ENCODE assay signal across 22 mouse cellular contexts in the genomic region with DNA sequence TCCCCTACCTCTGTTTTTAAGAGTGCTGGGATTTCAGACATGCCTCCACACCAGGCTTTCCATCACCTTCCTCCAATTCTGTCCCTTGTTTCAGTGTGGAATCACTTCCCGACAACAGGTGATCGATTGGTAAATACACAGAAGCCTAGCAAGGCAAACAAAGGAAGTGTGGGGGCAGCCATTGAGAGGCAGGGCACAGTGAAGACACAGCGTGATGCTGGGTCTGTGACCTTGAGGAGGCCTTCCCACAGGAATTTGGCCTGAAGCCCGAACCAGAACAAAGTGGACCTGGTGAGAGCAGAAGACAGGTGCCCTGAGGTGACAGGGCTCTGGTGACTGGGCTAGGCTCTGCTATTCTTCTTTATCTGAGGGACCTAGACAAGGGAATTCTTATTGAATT. TPM values are rescaled to one million over a fixed set of nuclear protein-coding genes. Genes with fewer than 3 reads are reported as not detected.
DNase-seq lines count a peak whose midpoint lies in the region; ATAC-seq and TF ChIP-seq lines count a peak whose summit lies in the region.
"Had no signal": no experiment of that assay in that cellular context is flagged by ENCODE, and none has a peak within 500 bp of the region (broad histone marks: within the 10 kb centered on the region; RNA-seq: fewer than 3 reads in every experiment).

No protein-coding gene starts in this region.

- no peak overlapping the region for H3K4me2 ChIP-seq in heart, embryonic 14.5 days (ENCODE audit: low read length)
- H3K4me2 ChIP-seq in midbrain, embryonic 14.5 days (ENCODE audit: low read length) = no peak overlapping the region
- H3K4me2 ChIP-seq in liver, embryonic 11.5 days = no peak overlapping the region
- H3K4me2 ChIP-seq: embryonic facial prominence, embryonic 13.5 days; hindbrain, embryonic 13.5 days; limb, embryonic 15.5 days had no signal

- H3K4me3 ChIP-seq in heart, embryonic 14.5 days (ENCODE audit: control insufficient read depth in 1 of 2, insufficient read depth in 1 of 2, low read depth in 1 of 2, low read length in 2 of 2) = no peak overlapping the region
- no peak overlapping the region for H3K4me3 ChIP-seq in midbrain, embryonic 10.5 days
- no peak overlapping the region for H3K4me3 ChIP-seq in midbrain, embryonic 14.5 days (replicated peaks; ENCODE audit: low read depth, low read length)
- no peak overlapping the region for H3K4me3 ChIP-seq in liver, embryonic 11.5 days (ENCODE audit: low read depth, low read length)
- H3K4me3 ChIP-seq in lung, adult 2 months (replicated peaks; ENCODE audit: extremely low read depth, low read depth, low read length) = no peak overlapping the region
- H3K4me3 ChIP-seq: embryonic facial prominence, embryonic 13.5 days; hindbrain, embryonic 13.5 days; limb, embryonic 15.5 days; myocyte had no signal

- intact Hi-C loops in heart, postnatal 25 days (cut with DNase I) = loop anchor here (2.0 kb wide), 1 partner anchor 29 kb away; no protein-coding TSS in a partner anchor

- H3K9ac ChIP-seq in heart, embryonic 14.5 days (ENCODE audit: low read length) = no peak overlapping the region
- H3K9ac ChIP-seq in midbrain, embryonic 14.5 days (replicated peaks; ENCODE audit: low read length) = no peak overlapping the region
- H3K9ac ChIP-seq in liver, embryonic 11.5 days (ENCODE audit: low read depth, low read length) = no peak overlapping the region
- H3K9ac ChIP-seq: embryonic facial prominence, embryonic 13.5 days; hindbrain, embryonic 13.5 days; limb, embryonic 15.5 days had no signal

- H3K27ac ChIP-seq in heart, embryonic 14.5 days (replicated peaks in 1 of 2; ENCODE audit: control insufficient read depth in 1 of 2, insufficient read depth in 1 of 2, low read depth in 2 of 2, low read length in 2 of 2) = peak overlapping the region; percentile 55 to 84
- H3K27ac ChIP-seq in midbrain, embryonic 10.5 days (replicated peaks) = 0 out of 2 replicates have a peak overlapping the region, but pooled peaks have one; percentile 1
- no peak overlapping the region for H3K27ac ChIP-seq in midbrain, embryonic 14.5 days (replicated peaks; ENCODE audit: low read depth, low read length)
- peak overlapping the region; percentile 43 for H3K27ac ChIP-seq in liver, embryonic 11.5 days (ENCODE audit: low read depth, low read length)
- H3K27ac ChIP-seq: embryonic facial prominence, embryonic 13.5 days; hindbrain, embryonic 13.5 days; limb, embryonic 15.5 days had no signal

- H3K4me1 ChIP-seq in heart, embryonic 14.5 days (ENCODE audit: control insufficient read depth in 2 of 2, insufficient read depth in 2 of 2, low read length in 2 of 2) = peaks cover 4% of the 10 kb centered on the region in 2 experiments; a peak in 3 of 4 replicates
- H3K4me1 ChIP-seq in midbrain, embryonic 10.5 days = peaks cover 6% of the 10 kb centered on the region
- no peaks in the 10 kb centered on the region for H3K4me1 ChIP-seq in midbrain, embryonic 14.5 days (ENCODE audit: control insufficient read depth, insufficient read depth, low read length)
- H3K4me1 ChIP-seq in liver, embryonic 11.5 days (replicated peaks; ENCODE audit: control insufficient read depth, insufficient read depth, low read length) = no peaks in the 10 kb centered on the region
- H3K4me1 ChIP-seq in lung, adult 2 months (ENCODE audit: control insufficient read depth, insufficient read depth, low read length) = no peaks in the 10 kb centered on the region
- H3K4me1 ChIP-seq: embryonic facial prominence, embryonic 13.5 days; limb, embryonic 15.5 days had no signal

- no peak for DNase-seq in heart, postnatal 25 days (ENCODE audit: low spot score)
- no peak for DNase-seq in midbrain, embryonic 10.5 days (ENCODE audit: low spot score)
- DNase-seq in midbrain, embryonic 14.5 days = no peak
- no peak for DNase-seq in liver, embryonic 11.5 days (ENCODE audit: low spot score)
- no peak for DNase-seq in lung, adult 2 months
- no peak for DNase-seq in spleen, postnatal 4 days (ENCODE audit: low spot score in 2 of 2)
- DNase-seq: cerebellum, adult 11 months; cerebellum, postnatal 36 days; gastrocnemius, postnatal 36 days; kidney, adult 11 months; kidney, postnatal 14 days; layer of hippocampus, adult 9-11 months; lung, postnatal 14 days; retina, postnatal 1 day; thymus, postnatal 4 days had no signal

- no peaks in the 10 kb centered on the region for H3K27me3 ChIP-seq in heart, embryonic 14.5 days (ENCODE audit: control insufficient read depth, insufficient read depth, low read length)
- H3K27me3 ChIP-seq in midbrain, embryonic 10.5 days (ENCODE audit: low read depth, poor library complexity, severe bottlenecking) = no peaks in the 10 kb centered on the region
- H3K27me3 ChIP-seq in midbrain, embryonic 14.5 days (ENCODE audit: control insufficient read depth, insufficient read depth, low read length) = no peaks in the 10 kb centered on the region
- H3K27me3 ChIP-seq in liver, embryonic 11.5 days (replicated peaks; ENCODE audit: control insufficient read depth, insufficient read depth, low read length) = no peaks in the 10 kb centered on the region
- H3K27me3 ChIP-seq: embryonic facial prominence, embryonic 13.5 days; hindbrain, embryonic 13.5 days; limb, embryonic 15.5 days had no signal

- no peak for TF ChIP-seq POLR2A in lung, adult 2 months (IDR thresholded peaks at IDR 0.05; ENCODE audit: borderline replicate concordance, extremely low read depth, low read depth, low read length)

- H3K9me3 ChIP-seq in heart, embryonic 14.5 days (ENCODE audit: control insufficient read depth, low read length) = no peaks in the 10 kb centered on the region
- no peaks in the 10 kb centered on the region for H3K9me3 ChIP-seq in midbrain, embryonic 10.5 days (replicated peaks)
- no peaks in the 10 kb centered on the region for H3K9me3 ChIP-seq in midbrain, embryonic 14.5 days (ENCODE audit: control insufficient read depth, low read length)
- no peaks in the 10 kb centered on the region for H3K9me3 ChIP-seq in liver, embryonic 11.5 days (ENCODE audit: control insufficient read depth, low read length)
- H3K9me3 ChIP-seq: embryonic facial prominence, embryonic 13.5 days; hindbrain, embryonic 13.5 days; limb, embryonic 15.5 days had no signal

- ATAC-seq in heart, embryonic 14.5 days (ENCODE audit: insufficient number of reproducible peaks, insufficient read depth, low FRiP score, low read depth) = no peak; the same call in 1 of the 2 replicates
- ATAC-seq in midbrain, embryonic 14.5 days (ENCODE audit: low FRiP score, low TSS enrichment) = no peak
- no peak for ATAC-seq in liver, embryonic 11.5 days (replicated peaks; ENCODE audit: low FRiP score)

- no peaks in the 10 kb centered on the region for H3K36me3 ChIP-seq in heart, embryonic 14.5 days (ENCODE audit: control insufficient read depth, insufficient read depth, low read length)
- H3K36me3 ChIP-seq in midbrain, embryonic 10.5 days = no peaks in the 10 kb centered on the region
- H3K36me3 ChIP-seq in midbrain, embryonic 14.5 days (ENCODE audit: control insufficient read depth, insufficient read depth, low read length) = no peaks in the 10 kb centered on the region
- no peaks in the 10 kb centered on the region for H3K36me3 ChIP-seq in liver, embryonic 11.5 days (ENCODE audit: control insufficient read depth, insufficient read depth, low read length)
- H3K36me3 ChIP-seq: embryonic facial prominence, embryonic 13.5 days; hindbrain, embryonic 13.5 days; limb, embryonic 15.5 days had no signal

- TF ChIP-seq CTCF in lung, adult 2 months (IDR thresholded peaks at IDR 0.05; ENCODE audit: insufficient read depth, low read length) = no peak

- 32% methylated on average over 4 of the region's 4 CpGs for WGBS in heart, embryonic 14.5 days
- WGBS in midbrain, embryonic 10.5 days = 52% methylated on average over 4 of the region's 4 CpGs
- 36% methylated on average over 4 of the region's 4 CpGs for WGBS in midbrain, embryonic 14.5 days
- 39% methylated on average over 4 of the region's 4 CpGs for WGBS in liver, embryonic 11.5 days
- 24% methylated on average over 4 of the region's 4 CpGs for WGBS in lung, adult 2 months

RNA-seq across cellular contexts. Expression of gene H2-Q10, which starts 15.8 kb away (rescaled TPM):
- polyA plus RNA-seq in heart, embryonic 14.5 days (2014; fragmentation: Nextera tagmentation; extraction: Ambion mirVana) = 0.09 and 0.14 TPM in 2 replicates
- under 1 TPM; 0.13 to 0.14 TPM for total RNA-seq in heart, postnatal 25 days (2021)
- polyA plus RNA-seq in midbrain, embryonic 10.5 days (2016; fragmentation: Nextera tagmentation; extraction: Ambion mirVana) = 0.22 and 0.27 TPM in 2 replicates
- 0.38 TPM in 1 of 2 replicates, not detected in the other for polyA plus RNA-seq in midbrain, embryonic 14.5 days (2014; fragmentation: Nextera tagmentation; extraction: Ambion mirVana)
- 72.3 and 73.7 TPM in 2 replicates for polyA plus RNA-seq in liver, embryonic 11.5 days (2014; fragmentation: Nextera tagmentation; extraction: Ambion mirVana)
- polyA plus RNA-seq in lung, adult 2 months (2012; rRNA removed) = 11.4 and 12.9 TPM in 2 replicates

RNA-seq across cellular contexts. Expression of gene Pou5f1, which starts 20.1 kb away (rescaled TPM):
- polyA plus RNA-seq in heart, embryonic 14.5 days (2014; fragmentation: Nextera tagmentation; extraction: Ambion mirVana) = not detected in 2 replicates
- not detected for total RNA-seq in heart, postnatal 25 days (2021)
- polyA plus RNA-seq in midbrain, embryonic 10.5 days (2016; fragmentation: Nextera tagmentation; extraction: Ambion mirVana) = 0.10 TPM in 1 of 2 replicates, not detected in the other
- polyA plus RNA-seq in midbrain, embryonic 14.5 days (2014; fragmentation: Nextera tagmentation; extraction: Ambion mirVana) = not detected in 2 replicates
- polyA plus RNA-seq in liver, embryonic 11.5 days (2014; fragmentation: Nextera tagmentation; extraction: Ambion mirVana) = not detected in 2 replicates
- not detected in 2 replicates for polyA plus RNA-seq in lung, adult 2 months (2012; rRNA removed)
- total RNA-seq: gastrocnemius, postnatal 36 days; neutrophil, adult 5-6 weeks had no signal
- polyA plus RNA-seq: embryonic facial prominence, embryonic 13.5 days; hindbrain, embryonic 13.5 days; limb, embryonic 15.5 days; myocyte; stomach, embryonic 16.5 days had no signal

RNA-seq across cellular contexts. Expression of gene Tcf19, which starts 30.9 kb away (rescaled TPM):
- polyA plus RNA-seq in heart, embryonic 14.5 days (2014; fragmentation: Nextera tagmentation; extraction: Ambion mirVana) = 52.8 and 55.9 TPM in 2 replicates
- total RNA-seq in heart, postnatal 25 days (2021) = 1 to 10 TPM; 3.1 to 3.5 TPM
- polyA plus RNA-seq in midbrain, embryonic 10.5 days (2016; fragmentation: Nextera tagmentation; extraction: Ambion mirVana) = 56.7 and 58.8 TPM in 2 replicates
- 8.9 and 15.5 TPM in 2 replicates for polyA plus RNA-seq in midbrain, embryonic 14.5 days (2014; fragmentation: Nextera tagmentation; extraction: Ambion mirVana)
- 37.3 and 41.2 TPM in 2 replicates for polyA plus RNA-seq in liver, embryonic 11.5 days (2014; fragmentation: Nextera tagmentation; extraction: Ambion mirVana)
- polyA plus RNA-seq in lung, adult 2 months (2012; rRNA removed) = 6.4 and 6.5 TPM in 2 replicates

RNA-seq across cellular contexts. Expression of gene Cchcr1, which starts 31.2 kb away (rescaled TPM):
- polyA plus RNA-seq in heart, embryonic 14.5 days (2014; fragmentation: Nextera tagmentation; extraction: Ambion mirVana) = 10.2 and 10.4 TPM in 2 replicates
- 1 to 10 TPM; 2.2 to 2.8 TPM for total RNA-seq in heart, postnatal 25 days (2021)
- polyA plus RNA-seq in midbrain, embryonic 10.5 days (2016; fragmentation: Nextera tagmentation; extraction: Ambion mirVana) = 23.4 and 23.6 TPM in 2 replicates
- polyA plus RNA-seq in midbrain, embryonic 14.5 days (2014; fragmentation: Nextera tagmentation; extraction: Ambion mirVana) = 1.6 and 3.4 TPM in 2 replicates
- 13.4 and 14.2 TPM in 2 replicates for polyA plus RNA-seq in liver, embryonic 11.5 days (2014; fragmentation: Nextera tagmentation; extraction: Ambion mirVana)
- polyA plus RNA-seq in lung, adult 2 months (2012; rRNA removed) = 6.5 and 8.4 TPM in 2 replicates

RNA-seq across cellular contexts. Expression of gene H2-Q7, which starts 46.7 kb away (rescaled TPM):
- polyA plus RNA-seq in heart, embryonic 14.5 days (2014; fragmentation: Nextera tagmentation; extraction: Ambion mirVana) = 0.47 and 0.89 TPM in 2 replicates
- 1 to 10 TPM; 1.3 to 1.4 TPM for total RNA-seq in heart, postnatal 25 days (2021)
- 16.0 and 17.5 TPM in 2 replicates for polyA plus RNA-seq in midbrain, embryonic 10.5 days (2016; fragmentation: Nextera tagmentation; extraction: Ambion mirVana)
- polyA plus RNA-seq in midbrain, embryonic 14.5 days (2014; fragmentation: Nextera tagmentation; extraction: Ambion mirVana) = 2.5 and 2.8 TPM in 2 replicates
- polyA plus RNA-seq in liver, embryonic 11.5 days (2014; fragmentation: Nextera tagmentation; extraction: Ambion mirVana) = 29.9 and 30.8 TPM in 2 replicates
- 211 and 441 TPM in 2 replicates for polyA plus RNA-seq in lung, adult 2 months (2012; rRNA removed)
